Mouse (Mus musculus) urinary bladder, adult 2 months (tissue): ENCODE results near the gene Sgsm1. TPM values are rescaled to one million over a fixed set of nuclear protein-coding genes. Genes with fewer than 3 reads are reported as not detected.
"Not testable (repeated sequence)": the region's sequence is repeated elsewhere in the genome, so short reads cannot be mapped to it uniquely, and the experiment has no call there.

Source experiments
- DNase-seq: peaks from one replicate; pipeline ENCODE4 v3.0.0; 2022; ENCODE audit warnings: low spot score
- polyA plus RNA-seq: library from polyadenylated mRNA; depleted of rRNA; stranded (reverse); fragments of >200 nt; gene quantifications from 2 replicates; pipeline ENCODE4 v1.2.3, GENCODE M21; 2012; rRNA removed

Gene Sgsm1
- polyA plus RNA-seq: 5.3 and 5.6 TPM in 2 replicates

DNA sequence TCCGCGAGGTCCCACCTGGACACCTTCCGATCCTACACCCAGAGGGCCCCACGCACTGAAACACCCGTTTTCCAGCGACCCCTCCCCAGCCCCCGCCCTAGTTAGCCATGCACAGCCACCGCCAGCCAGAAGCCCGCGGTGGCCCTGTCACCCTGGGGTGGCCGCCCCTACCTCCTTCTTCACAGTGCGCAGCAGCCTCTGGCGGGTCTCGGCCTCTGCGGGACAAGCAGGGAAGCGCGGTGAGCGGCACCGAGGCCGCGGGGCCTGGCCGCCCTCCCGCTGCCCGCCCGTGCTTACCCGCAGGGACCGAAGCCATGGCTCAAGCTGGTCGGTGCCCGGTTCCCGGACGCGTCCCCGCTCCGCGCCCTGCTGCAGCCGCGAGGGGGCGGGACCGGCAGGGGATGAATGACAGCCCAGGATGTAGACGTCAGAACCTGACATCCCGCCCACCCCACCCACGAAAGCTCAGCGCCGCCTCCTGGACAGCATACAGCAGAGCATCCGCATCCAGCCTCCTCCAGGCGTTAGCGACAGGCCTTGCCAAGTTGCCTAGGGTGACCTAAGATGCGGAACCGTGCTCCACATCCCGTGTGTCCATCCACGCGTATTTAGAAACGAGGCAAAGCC lies at the start of gene Sgsm1:
TSS of gene Sgsm1 (minus strand) at position 410 of the 627 bp plus-strand sequence.
- DNase-seq: peak; percentile 61

DNA sequence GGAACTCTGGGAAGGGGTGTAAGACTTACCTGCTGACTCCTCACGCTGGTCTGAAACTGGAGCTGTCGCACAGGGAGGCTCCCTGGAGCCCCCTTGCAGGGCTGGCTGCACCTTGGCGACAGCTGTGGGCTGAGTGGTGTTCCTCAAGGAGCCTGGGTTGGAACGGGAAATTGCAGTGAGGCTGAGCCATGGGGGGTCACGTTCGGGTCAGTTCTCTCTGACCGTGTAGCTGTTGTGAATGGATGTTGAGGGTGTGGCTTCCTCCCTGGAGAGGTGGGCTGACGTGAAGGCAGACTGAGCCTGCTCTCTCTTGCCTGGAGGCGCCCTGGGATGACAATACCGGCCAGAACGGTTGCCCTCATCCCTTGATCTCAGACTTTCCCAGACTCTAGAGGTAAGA lies 48.2 kb upstream of the Sgsm1 start:
- DNase-seq: no peak

DNA sequence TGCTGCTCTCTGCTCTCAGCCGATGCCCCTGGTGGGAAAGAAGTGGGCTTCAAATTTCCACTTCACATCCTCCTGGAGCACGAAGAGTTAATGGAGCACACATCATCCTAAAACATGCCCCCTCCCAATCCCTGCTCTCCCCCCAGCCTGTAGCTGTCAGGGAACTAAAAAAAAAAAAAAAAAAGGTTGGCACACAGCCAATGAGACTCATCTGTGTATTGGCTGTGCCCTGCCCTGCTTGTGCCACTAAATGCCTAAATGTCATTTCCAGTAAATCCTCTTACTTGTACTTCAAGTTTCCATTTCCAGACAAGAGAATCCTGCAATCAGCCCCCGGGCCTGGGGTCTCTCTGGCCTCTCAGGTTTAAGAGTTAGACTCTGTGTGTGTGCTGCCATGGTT lies 47.1 kb upstream of the Sgsm1 start:
- no peak for DNase-seq

DNA sequence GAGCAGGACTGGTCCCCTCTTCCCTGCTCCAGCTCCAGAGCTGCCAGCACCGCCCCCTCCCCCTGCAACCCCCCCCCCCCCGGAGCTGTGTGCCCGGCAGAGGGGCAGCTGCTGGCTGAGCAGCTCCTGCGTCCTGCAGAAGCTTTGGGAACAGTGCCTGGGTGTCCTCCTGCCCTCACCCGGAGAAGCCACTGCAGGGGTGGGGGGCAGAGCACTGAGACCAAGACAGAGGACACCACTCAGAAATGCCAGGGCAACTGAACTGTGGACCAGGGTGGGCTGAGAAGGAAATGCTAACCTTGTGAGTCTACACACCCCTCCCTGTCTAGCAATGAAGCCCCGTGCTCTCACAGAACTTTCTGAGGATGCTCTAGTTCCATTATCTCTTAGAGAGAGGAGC lies 46.6 kb upstream of the Sgsm1 start, which contains the start of gene Aym1:
TSS of gene Aym1 (plus strand) at position 109 of the 400 bp plus-strand sequence.
- no peak for DNase-seq

DNA sequence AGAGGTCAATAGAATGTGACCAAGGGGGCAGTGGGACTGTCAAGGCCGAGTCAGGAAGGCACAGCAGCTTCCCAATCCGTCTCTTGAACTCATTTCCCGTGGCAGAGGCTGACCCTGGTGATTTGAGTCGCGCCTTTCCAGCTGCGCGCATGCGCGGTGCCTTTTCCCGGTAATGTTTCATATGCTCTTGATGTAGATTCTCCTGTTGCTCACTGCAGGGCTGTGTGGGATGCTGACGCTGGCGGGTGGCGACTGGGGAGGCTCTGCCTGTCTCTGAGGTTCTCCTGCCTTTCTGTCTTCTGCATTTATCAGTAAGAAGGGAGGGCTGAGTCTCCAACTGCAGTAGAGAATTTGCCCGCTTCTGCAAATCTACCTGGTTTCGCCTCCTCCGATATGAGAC lies 43.7 kb upstream of the Sgsm1 start:
- no peak for DNase-seq

DNA sequence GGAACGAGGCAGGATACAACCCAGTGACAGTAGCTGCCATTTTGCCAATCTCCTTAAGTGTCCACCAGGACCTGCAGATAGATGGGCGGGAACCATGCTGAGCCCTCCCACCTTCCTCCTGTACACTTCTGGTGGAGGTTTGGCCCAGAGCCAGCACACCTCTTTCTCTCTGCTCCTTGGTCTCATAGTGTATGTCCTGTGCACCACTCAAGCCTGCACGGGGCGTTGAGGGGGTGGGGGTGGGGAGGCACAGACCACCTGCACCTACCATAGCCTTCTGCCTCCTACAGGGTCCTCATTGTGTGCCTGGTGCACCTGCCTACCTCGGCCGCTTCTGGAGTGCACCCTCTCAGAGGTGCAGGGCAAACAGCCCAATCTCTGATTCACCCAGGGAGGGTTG lies 42.0 kb upstream of the Sgsm1 start:
- no peak for DNase-seq

DNA sequence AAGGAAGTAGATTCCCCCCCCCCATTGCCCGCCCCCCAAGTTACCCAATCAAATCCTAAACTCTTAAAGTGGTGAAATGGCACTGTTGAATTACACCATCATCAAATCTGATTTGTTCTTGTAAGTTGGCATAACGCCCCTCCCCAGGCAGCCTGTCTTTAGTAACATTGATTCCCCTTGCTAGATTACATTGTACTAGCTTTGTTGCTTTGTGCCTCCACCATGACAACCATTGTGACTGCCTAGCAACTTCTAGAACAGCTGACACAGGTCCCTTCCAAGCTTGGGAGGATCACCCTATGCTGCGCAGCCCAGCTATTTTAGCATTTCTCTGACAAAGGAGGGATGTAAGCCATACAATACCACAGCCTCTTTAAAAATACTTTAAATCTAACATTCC lies 41.2 kb upstream of the Sgsm1 start:
- DNase-seq: no peak

DNA sequence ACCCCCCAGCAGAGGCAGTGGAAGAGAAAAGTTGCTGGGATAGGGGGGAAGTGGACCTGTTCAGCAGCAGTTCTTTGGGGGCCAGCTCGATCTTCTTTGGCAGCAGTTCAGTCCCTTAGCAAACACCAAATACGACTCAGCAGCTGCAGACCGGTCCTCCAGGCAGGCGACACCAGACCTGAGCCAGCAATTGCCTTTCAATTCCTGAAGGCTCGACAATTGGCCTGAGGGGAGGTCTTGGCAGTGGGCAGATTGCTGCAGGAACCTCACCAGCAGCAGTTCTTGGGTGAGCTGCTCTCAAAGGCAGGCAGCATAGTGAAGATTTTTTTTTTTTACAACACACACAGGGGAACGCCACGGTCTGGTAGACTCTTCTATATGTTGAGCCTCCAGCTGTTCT lies 39.2 kb upstream of the Sgsm1 start:
- DNase-seq: no peak

DNA sequence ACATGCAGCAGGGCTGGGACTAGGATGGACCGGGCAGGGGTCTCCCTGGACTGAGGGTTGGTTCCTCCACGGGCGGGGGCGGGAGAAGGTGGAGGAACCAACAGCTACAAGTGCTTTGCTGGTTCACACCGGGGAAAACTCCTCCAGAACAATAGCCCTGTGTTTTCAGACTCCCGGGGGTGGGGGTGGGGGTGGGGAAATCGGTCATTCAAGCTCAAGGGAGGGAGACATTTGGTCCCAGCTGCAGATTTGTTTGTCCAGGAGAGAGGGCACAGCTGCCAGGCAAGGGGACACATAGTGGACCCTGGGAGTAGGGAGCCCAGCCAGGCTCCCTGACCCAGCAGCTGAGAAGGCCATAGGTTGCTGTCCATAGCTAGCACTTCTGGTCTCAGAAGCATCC lies 38.6 kb upstream of the Sgsm1 start:
- DNase-seq: no peak

DNA sequence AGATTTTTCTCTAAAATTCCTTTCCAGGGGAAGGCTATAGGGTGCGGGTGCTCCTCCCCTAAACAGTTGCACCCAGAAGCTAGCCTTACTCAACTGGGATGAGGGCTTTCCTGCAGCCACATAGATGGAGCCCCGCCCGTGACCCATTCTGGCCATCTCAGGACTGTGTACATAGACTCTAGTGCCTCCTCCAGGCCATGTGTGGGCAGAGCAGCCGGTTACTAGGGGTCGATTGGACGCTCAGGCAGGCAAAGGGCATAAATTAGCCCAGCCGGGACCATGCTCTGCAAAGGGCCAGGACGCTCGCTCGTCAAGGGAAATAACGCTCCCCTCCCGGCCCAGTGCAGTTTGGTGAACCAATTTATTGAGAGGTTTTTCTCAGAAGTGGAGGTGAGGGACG lies 38.0 kb upstream of the Sgsm1 start:
- no peak for DNase-seq

DNA sequence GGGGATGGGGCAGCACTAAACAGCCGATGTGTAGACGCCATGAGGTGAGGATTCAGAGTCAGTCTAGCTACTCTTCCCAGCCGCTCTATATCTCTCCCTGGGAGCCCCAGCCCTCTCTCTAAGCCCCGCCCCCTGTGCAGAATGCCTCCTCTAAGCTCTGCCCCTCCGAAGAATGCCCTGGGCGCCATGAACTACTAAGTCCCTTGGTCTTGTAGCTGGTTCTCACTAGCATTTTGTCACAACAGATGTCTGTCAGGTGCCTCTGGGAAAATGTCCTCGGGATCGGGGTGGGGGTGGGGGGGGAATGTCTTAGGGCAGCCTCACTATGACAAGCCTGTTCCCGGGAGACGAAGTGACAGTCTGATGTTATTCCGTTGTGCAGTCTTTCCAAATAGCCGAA lies 37.0 kb upstream of the Sgsm1 start:
- DNase-seq: no peak

DNA sequence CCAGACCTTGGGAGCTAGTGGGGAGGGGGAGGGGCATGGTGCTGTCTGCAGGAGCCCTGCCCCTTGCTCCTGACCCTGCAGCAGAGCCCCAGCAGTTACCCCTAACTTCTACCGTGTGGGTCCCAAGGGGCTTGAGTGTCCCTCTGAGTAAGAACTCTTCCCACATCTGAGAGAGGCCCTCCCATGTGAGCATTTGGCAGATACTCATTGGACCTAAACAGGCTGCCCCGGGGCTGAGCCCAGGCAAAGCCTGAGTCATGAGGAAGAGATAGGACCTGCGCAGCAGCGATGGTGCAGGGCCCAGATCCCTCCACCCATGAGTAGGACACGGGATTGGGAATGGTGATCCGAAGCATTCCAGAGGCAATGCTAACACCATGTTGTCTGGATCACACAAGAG lies 36.1 kb upstream of the Sgsm1 start:
- DNase-seq: not testable (repeated sequence)

DNA sequence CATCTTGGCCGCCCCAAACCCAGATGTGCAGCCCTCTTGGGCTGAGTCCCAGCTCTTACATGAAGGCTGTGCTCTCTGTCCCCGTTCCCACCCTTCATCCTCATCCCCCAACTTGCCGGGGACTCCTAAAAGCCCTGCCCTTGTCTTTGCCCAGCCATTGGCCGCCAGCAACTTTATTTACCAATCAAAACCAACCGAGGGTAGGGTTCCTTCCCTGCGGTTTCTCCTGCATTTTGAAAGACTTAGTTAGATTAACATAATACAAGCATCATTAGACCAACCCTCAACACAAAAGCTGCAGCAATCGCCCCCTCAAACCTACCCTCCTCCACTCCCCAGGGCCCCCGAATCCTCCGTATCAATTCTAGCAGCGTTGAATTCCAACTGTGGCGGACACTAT lies 35.2 kb upstream of the Sgsm1 start:
- DNase-seq: no peak

DNA sequence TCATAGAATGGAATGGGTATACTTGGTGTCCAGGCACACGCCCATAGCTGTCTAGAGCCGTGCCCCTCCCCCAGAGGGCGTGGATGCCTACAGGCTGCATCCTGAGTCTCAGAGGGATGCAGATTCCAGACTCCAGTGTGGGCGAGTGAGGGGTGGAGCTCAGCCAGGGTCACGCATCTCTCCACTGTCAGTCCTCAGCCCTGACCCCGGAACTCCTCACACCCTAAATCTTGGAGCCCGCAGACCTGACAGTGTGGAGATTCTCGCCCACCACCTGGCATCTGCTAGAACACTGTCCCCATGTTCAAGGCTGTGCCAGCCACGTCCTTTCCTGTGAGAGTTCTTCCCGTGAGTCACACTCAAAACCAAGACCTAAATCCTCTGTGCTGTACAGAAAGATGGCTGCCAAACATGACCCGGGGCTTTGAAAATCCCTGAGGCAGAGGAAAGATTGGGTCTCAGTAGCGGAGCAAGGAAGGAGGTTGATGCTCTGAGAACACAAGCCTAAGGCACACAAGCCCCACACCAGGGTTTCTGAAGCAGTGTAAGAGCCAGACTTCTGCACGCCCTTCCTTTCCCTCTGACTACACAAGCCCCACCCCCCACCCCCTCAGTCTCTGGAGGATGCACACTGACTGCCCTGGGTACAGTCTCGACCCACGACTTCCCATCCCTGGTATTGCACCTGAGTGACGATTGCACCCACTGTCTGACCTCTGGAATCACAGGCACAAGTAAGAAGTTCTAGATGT lies 34.2 kb upstream of the Sgsm1 start:
- DNase-seq: no peak

DNA sequence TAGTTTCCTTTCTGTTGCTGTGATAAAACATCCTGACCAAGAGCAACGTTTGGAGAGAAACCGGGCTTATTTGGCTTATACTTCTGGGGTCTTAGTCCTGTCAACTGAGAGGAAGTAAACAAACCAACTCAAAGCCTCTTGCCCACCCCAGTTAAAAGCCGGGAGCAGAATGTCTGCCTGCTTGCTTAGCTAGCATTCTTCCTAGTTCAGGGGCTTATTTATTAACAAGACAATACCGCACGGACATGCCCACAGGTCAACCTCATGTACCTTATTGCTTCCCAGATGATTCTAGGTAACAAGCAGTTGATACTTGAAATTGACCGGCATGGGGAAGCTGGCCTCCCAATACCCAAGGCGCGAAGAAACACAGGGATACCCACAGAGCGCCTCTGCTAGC lies 25.7 kb upstream of the Sgsm1 start:
- no peak for DNase-seq

DNA sequence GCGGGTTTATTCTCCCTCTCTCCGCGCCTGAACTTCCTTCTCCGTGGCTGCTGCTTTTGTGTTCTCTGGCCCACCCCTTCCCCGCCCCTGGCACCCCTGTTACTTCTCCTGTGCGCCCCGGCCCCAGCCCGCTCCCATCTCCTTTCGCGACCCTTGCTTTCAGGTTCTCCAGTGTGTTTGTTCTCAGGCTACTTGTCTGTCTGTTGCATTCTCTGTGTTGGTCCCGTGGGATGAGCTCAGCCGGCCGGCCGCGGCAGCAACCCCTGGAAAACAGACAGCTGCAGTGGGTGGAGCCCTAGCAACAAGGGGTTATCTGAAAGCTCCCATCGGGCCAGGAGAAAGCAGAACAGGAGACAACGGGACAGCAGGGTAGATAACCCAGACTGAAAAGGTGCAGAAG lies 25.1 kb upstream of the Sgsm1 start:
- DNase-seq: no peak

DNA sequence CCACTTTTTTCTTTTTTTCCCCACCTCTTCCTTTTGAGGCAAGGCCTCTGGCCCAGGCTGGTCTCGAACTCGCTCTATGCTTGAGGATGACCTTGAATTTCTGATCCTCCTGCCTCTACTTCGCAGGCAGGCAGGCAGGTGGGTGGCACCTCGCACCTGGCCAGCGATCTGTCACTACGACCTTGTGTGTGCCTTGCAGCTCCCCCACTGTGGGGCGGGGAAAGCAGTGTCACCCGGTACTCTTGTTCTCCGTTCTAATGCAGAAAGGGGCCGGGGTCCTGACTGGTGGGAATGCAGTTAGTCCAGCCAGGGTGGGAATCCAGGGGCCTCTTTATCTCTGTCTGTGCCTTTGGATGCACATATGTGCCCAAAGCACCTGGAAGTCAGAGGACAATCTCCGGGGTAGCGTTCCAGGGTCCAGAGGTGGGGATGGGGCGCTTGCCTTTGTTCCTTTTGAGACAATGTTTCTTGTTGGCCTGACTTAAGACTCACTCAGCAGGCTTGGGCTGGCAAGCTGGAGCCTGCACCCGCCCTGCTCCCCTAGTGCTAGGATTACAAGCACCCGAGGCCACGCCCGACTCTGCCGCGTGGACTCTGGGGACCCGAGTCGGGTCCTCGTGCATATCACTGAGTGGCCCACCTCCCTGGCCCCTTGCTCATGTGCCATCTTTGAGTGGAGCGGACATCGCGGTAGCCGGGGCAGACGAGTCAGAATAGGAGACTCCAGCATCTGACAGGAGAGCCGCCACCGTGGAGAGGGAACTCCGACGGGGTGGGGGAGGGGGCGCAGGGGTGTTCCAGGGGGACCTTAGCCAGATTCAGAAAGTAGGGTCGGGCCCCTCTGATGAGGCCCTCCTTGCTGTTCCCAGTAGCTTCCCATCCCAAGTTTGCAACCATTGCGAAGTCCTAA lies 24.3 kb upstream of the Sgsm1 start:
- DNase-seq: no peak

DNA sequence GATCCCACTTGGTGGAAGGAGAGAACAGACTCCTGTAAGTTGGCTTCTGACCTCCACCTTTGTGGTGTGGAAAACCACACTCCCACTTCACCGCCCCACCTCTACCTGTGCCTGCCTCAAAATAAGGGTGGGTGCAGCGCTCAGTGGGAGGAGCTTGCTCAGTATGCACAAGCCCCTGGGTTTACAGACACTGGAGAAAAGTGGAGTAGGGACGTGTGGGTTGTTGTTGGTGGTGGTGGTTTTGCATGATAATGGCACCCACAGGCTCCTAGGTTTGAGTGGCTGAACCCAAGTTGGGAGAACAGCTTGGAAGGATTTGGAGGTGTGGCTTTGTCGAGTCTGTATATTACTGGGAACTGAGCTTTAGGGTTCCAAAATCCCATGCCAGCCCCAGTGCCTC lies 22.3 kb upstream of the Sgsm1 start:
- no peak for DNase-seq

DNA sequence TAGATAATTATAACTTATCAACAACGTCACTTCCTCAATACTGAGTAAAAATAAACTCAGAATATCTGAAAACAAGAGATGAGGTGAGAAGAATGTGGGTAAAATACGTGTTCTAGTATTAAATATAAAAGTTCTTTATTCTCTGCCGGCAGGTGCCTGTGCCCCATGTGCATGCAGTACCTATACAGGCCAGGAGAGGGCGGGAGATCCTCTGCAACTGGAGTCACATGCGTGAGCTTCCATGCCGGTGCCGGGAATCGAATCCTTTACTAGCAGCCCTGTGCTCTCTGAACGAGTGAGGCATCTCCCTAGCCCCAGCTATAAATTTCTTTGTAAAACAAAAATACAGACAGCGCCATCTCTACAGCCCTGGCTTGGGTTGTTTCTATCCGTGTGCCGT lies 21.7 kb upstream of the Sgsm1 start:
- no peak for DNase-seq

DNA sequence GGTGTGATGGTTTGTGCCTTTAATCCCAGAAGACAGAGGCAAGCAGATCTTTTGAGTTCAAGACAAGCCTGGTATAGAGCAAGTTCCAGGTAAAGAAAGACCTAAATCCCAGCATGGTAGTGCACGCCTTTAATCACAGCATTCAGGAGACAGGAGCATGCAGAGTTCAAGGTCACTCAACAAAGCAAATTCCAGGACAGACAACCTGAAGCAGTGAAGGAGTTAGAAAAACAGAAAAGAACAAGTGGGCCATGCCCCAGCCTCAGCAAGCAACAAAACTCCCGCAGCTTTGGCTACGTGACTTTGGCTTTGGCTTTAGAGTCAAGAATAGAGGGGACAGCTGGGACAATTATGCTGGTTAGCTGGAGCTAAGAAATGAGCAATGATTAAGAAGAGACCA lies 19.6 kb upstream of the Sgsm1 start:
- DNase-seq: no peak

DNA sequence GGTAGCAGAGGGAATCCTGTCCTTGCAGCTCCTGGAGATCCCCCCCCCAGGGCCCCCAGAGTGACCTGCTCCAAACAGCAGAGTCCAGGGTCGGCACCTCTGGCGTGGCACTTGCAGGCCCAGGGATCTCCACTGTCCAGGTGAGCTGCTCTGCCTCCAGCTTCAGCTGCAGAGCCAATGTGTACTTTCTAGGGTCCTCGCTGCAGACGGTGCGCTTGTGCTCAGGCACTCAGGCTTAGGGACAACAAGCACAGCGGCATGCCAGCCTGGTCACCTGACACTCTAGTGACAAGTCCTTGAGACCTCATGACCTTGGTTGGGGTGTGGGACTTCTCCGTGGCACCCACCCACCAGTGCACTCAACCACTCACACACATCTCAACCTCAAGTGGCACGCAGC lies 18.9 kb upstream of the Sgsm1 start:
- DNase-seq: no peak

DNA sequence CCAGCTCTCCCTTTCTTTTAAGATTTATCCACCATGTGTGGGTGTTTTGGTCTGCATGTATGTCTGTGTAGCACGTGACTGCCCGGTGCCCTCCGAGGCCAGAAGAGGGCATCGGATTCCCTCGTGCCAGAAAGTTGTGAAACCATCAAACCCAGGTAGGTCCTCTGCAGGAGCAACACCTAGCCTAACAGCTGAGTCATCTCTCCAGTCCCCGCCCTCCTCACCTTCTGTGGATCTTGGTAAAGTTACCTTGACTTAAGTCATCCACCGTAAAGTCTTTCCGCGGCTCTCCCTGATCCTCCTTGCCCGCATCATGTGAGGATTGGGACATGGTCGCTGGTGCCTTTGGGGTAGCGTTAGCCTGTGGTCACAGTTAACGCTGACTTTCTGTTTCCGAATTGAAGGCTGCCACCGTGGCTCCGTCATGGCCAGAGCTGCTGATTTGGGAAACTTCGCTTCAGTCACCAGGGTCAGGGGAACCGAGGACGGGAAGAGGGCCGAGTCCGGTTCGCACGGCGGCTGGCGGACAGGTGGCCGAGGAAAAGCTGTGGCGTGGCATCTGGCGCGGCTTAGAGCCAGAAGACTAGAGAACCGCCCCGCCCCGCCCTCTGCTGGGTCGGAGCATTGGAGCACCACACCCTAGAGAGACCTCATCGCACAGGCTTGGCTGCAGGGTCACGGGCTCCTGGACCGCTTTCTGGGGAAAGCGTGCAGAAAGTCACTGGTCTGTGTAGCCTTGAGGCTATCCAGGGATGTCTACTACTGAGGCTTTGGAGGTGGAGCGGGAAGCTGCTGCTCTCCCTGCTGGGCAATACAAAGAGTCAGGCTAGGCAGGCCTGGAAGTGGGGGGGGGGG lies 13.4 kb upstream of the Sgsm1 start:
- no peak for DNase-seq
